Mouse (Mus musculus): ENCODE data around the gene Mpzl3. TPM values are rescaled to one million over a fixed set of nuclear protein-coding genes. Genes with fewer than 3 reads are reported as not detected.

The Mpzl3 gene
- polyA plus RNA-seq, 1 experiment from 2014 or later: 2.1 TPM

GRCm38 (mm10) chr9:45049731-45050130 is 5.3 kb upstream of the Mpzl3 start:
- 84% methylated on average over 1 of the region's 1 CpGs for WGBS
- H3K4me2 ChIP-seq (replicated peaks): no peak overlapping the region
- no peaks in the 10 kb centered on the region for H3K4me1 ChIP-seq
- no peak overlapping the region for H3K9ac ChIP-seq
- no peak overlapping the region for H3K4me3 ChIP-seq
- no peak for ATAC-seq (ENCODE audit: low FRiP score)
- H3K27ac ChIP-seq: no peak overlapping the region
- no peaks in the 10 kb centered on the region for H3K36me3 ChIP-seq
- H3K27me3 ChIP-seq: peaks cover 20% of the 10 kb centered on the region
- no peaks in the 10 kb centered on the region for H3K9me3 ChIP-seq (replicated peaks)

GRCm38 (mm10) chr9:45050301-45050700 is 4.7 kb upstream of the Mpzl3 start:
- Histone ChIP-seq H3K27me3 (peaks cover 20% of the 10 kb centered on the region), H3K4me3 (no peak overlapping the region), H3K36me3 (no peaks in the 10 kb centered on the region), H3K9me3 (replicated peaks) (no peaks in the 10 kb centered on the region), H3K4me1 (no peaks in the 10 kb centered on the region), H3K9ac (no peak overlapping the region), H3K4me2 (replicated peaks) (no peak overlapping the region), H3K27ac (no peak overlapping the region)
- 89% methylated on average over 2 of the region's 2 CpGs for WGBS
- no peak for ATAC-seq (ENCODE audit: low FRiP score)

- 48% methylated on average over 5 of the region's 5 CpGs for WGBS
- Histone ChIP-seq H3K27ac (no peak overlapping the region), H3K9ac (no peak overlapping the region), H3K27me3 (peaks cover 28% of the 10 kb centered on the region), H3K36me3 (no peaks in the 10 kb centered on the region), H3K4me2 (replicated peaks) (no peak overlapping the region), H3K4me3 (no peak overlapping the region), H3K9me3 (replicated peaks) (no peaks in the 10 kb centered on the region), H3K4me1 (no peaks in the 10 kb centered on the region)
- no peak for ATAC-seq (ENCODE audit: low FRiP score)
Observed at GRCm38 (mm10) chr9:45058304-45058940, 3.4 kb downstream of the Mpzl3 start.

DNA sequence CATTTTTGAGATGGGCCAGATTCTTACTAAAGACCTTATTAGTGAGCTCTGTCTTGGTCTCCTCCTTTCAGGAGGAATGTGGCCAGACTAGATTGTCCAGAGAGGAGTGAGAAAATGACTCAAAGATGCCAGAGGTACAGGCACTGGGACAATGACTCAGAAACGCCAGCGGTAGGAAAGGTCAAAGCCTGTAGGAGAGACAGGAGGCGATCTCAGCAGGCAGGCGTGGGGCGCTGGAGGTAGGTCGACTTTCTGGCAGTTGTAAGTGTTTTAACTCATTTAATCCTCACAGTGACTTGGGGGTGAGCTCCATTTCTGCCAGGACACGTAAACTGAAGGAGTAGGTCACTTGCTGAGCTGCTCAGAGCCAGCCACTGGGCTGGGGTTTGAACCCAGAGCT is 5.2 kb downstream of the Mpzl3 start:
- Histone ChIP-seq H3K9me3 (replicated peaks) (no peaks in the 10 kb centered on the region), H3K27ac (no peak overlapping the region), H3K36me3 (no peaks in the 10 kb centered on the region), H3K9ac (no peak overlapping the region), H3K4me2 (replicated peaks) (no peak overlapping the region), H3K4me3 (no peak overlapping the region), H3K4me1 (no peaks in the 10 kb centered on the region), H3K27me3 (peaks cover 25% of the 10 kb centered on the region)
- no peak for ATAC-seq (ENCODE audit: low FRiP score)
- WGBS: 45% methylated on average over 7 of the region's 7 CpGs

DNA sequence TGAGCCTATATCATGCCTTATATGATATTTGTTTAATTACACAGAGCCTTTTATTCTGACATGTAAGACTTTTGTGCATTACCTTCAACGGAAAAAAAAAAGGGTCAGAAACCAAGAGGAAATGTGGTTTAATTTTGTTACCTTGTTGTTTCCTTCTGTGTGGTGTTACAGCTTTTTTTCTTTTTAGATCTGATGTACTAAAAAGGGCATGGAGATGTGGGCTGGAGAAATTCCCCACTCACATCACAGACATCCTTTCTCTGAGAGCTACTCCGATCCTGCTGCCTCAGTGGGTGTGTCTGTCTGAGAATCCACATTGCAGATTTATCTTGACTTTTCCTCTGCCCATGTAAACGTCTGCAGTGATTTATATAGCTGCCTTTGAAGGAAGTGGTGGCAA is 7.7 kb downstream of the Mpzl3 start:
- no peak overlapping the region for H3K27ac ChIP-seq
- H3K36me3 ChIP-seq: no peaks in the 10 kb centered on the region
- H3K9ac ChIP-seq: no peak overlapping the region
- 82% methylated on average over 3 of the region's 3 CpGs for WGBS
- no peaks in the 10 kb centered on the region for H3K9me3 ChIP-seq (replicated peaks)
- H3K27me3 ChIP-seq: peaks cover 15% of the 10 kb centered on the region
- H3K4me3 ChIP-seq: no peak overlapping the region
- no peaks in the 10 kb centered on the region for H3K4me1 ChIP-seq
- no peak for ATAC-seq (ENCODE audit: low FRiP score)
- H3K4me2 ChIP-seq (replicated peaks): no peak overlapping the region

GRCm38 (mm10) chr9:45064421-45064820 is 9.4 kb downstream of the Mpzl3 start:
- Histone ChIP-seq H3K4me3 (no peak overlapping the region), H3K9ac (no peak overlapping the region), H3K9me3 (replicated peaks) (no peaks in the 10 kb centered on the region), H3K4me2 (replicated peaks) (no peak overlapping the region), H3K27ac (no peak overlapping the region), H3K27me3 (peaks cover 6% of the 10 kb centered on the region), H3K4me1 (no peaks in the 10 kb centered on the region), H3K36me3 (no peaks in the 10 kb centered on the region)
- WGBS: 82% methylated on average over 6 of the region's 6 CpGs
- ATAC-seq (ENCODE audit: low FRiP score): no peak

DNA sequence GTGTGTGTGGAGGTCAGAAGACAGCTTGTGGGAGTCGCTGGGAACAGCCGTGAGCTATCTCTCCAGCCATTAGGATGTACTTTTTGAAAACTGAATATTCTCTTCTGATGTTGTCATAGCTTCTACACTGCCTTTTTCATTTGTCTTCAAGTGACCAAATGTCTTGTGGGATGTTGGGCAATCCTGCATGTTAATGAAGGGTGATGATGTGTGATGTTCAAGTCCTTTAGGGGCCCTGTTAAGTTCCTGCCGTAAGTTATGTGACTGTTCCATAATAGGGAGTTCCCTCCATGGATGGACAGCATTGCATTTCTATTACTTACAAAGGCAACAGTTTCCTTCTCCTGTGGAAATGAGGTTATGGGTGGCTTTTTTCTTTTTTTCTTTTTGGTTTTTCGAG is 11.7 kb downstream of the Mpzl3 start:
- no peak for ATAC-seq (ENCODE audit: low FRiP score)
- no peak overlapping the region for H3K27ac ChIP-seq
- no peak overlapping the region for H3K4me3 ChIP-seq
- no peak overlapping the region for H3K4me2 ChIP-seq (replicated peaks)
- H3K4me1 ChIP-seq: no peaks in the 10 kb centered on the region
- WGBS: 85% methylated on average over 4 of the region's 4 CpGs
- no peaks in the 10 kb centered on the region for H3K36me3 ChIP-seq
- no peak overlapping the region for H3K9ac ChIP-seq
- no peaks in the 10 kb centered on the region for H3K9me3 ChIP-seq (replicated peaks)
- no peaks in the 10 kb centered on the region for H3K27me3 ChIP-seq

DNA sequence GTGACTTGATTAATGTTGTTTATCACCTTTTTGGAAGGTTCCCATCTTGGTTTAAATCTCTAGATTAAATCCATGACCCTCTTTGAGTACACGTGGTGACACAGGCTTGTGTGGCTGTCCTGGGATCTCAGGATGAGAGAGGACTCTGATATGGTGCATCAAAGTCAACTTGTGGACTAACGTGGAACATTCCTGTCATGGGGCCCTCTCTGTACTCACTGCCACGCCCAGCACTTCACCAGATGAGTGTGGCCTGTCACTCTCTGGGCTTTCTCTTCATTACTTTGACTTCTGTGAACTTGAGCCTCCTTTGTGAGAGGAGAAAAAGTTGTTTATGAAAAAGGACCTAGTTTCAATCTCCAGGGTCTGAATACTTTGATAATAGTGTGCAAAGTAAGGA is 16.8 kb downstream of the Mpzl3 start:
- Histone ChIP-seq H3K9ac (no peak overlapping the region), H3K4me3 (no peak overlapping the region), H3K4me1 (no peaks in the 10 kb centered on the region), H3K27me3 (no peaks in the 10 kb centered on the region), H3K27ac (no peak overlapping the region), H3K36me3 (no peaks in the 10 kb centered on the region), H3K9me3 (replicated peaks) (no peaks in the 10 kb centered on the region), H3K4me2 (replicated peaks) (no peak overlapping the region)
- WGBS: 66% methylated on average over 3 of the region's 3 CpGs
- no peak for ATAC-seq (ENCODE audit: low FRiP score)

DNA sequence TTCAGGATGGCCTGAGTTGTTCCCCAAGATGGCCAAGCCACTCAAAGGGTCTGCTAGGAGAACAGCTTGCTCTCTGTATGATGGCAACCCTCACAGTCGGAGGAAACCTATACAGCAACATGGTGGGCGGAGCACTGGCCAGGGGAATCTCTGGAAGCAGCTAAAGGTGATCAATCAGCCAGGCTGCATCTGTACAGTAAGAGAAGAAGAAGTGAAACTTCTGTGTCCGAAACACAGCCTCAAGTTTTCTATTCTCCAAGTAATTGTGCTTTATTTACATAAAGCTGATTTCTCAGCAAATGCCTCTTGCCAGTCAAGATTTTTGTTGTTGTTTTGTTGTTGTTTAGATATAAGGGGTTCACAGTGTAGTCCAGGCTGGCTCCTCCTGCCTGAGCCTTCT is 22.9 kb downstream of the Mpzl3 start:
- Histone ChIP-seq H3K4me3 (no peak overlapping the region), H3K4me2 (replicated peaks) (no peak overlapping the region), H3K36me3 (no peaks in the 10 kb centered on the region), H3K9ac (no peak overlapping the region), H3K9me3 (replicated peaks) (no peaks in the 10 kb centered on the region), H3K4me1 (no peaks in the 10 kb centered on the region), H3K27ac (no peak overlapping the region), H3K27me3 (no peaks in the 10 kb centered on the region)
- 69% methylated on average over 3 of the region's 3 CpGs for WGBS
- ATAC-seq (ENCODE audit: low FRiP score): no peak

DNA sequence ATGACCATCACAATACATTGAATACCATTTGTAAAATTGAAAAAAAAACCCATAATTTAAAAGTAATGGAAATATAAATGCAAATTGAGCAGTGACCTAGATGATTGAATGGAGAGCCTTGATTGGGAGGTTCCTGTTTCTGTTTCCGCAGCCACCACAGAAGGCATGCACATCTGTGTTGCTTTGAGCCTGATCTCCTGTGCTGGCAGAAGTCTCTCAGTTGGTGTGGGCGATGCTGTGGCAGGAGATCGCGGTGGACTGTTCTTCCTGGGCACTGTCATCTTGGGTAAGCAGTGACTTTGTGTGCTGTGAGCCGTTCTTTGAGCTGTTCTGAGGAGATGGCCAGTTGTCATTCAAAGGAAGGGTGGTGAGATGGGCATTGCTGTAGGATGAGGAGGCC is 24.0 kb downstream of the Mpzl3 start, which contains the start of gene Jaml:
TSS of gene Jaml (plus strand) at position 173 of the 400 bp plus-strand sequence.
- no peak for ATAC-seq (ENCODE audit: low FRiP score)
- Histone ChIP-seq H3K36me3 (no peaks in the 10 kb centered on the region), H3K9me3 (replicated peaks) (no peaks in the 10 kb centered on the region), H3K27ac (no peak within 1 kb of the TSS), H3K4me3 (no peak within 1 kb of the TSS), H3K27me3 (no peaks in the 10 kb centered on the region), H3K9ac (no peak within 1 kb of the TSS), H3K4me1 (no peaks in the 10 kb centered on the region), H3K4me2 (replicated peaks) (no peak within 1 kb of the TSS)
- 92% methylated on average over 5 of the region's 5 CpGs for WGBS

DNA sequence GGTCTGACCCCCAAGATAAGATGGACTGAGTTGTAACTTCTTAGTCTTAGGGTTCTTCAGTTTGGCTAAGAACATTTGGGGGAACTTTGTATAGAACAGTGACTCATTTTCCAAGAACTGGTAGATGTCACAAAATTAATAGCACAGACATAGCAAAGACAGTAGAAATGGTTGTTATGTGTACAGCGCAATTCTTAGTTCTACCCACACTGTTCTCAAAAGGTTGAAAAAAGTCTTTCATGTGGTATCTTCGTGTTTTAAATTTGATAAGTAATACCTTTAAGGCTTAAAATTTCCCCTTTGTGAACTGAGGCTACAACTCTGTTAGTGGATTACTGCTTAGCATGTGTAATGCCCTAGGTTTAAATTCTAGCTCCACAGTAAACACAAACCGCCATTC is 28.1 kb downstream of the Mpzl3 start:
- Histone ChIP-seq H3K27ac (no peak overlapping the region), H3K27me3 (no peaks in the 10 kb centered on the region), H3K36me3 (no peaks in the 10 kb centered on the region), H3K4me1 (no peaks in the 10 kb centered on the region), H3K9ac (no peak overlapping the region), H3K4me2 (replicated peaks) (no peak overlapping the region), H3K4me3 (no peak overlapping the region), H3K9me3 (replicated peaks) (no peaks in the 10 kb centered on the region)
- no peak for ATAC-seq (ENCODE audit: low FRiP score)
- 93% methylated on average over 3 of the region's 3 CpGs for WGBS

GRCm38 (mm10) chr9:45084556-45084955 is 29.6 kb downstream of the Mpzl3 start:
- H3K27me3 ChIP-seq: no peaks in the 10 kb centered on the region
- no peak overlapping the region for H3K4me3 ChIP-seq
- no peak overlapping the region for H3K4me2 ChIP-seq (replicated peaks)
- 79% methylated on average over 5 of the region's 5 CpGs for WGBS
- H3K9me3 ChIP-seq (replicated peaks): no peaks in the 10 kb centered on the region
- H3K36me3 ChIP-seq: no peaks in the 10 kb centered on the region
- H3K27ac ChIP-seq: no peak overlapping the region
- no peaks in the 10 kb centered on the region for H3K4me1 ChIP-seq
- no peak overlapping the region for H3K9ac ChIP-seq
- no peak for ATAC-seq (ENCODE audit: low FRiP score)

Data from hindbrain, embryonic 12.5 days (tissue).